Mouse (Mus musculus) myocyte (in vitro differentiated cells): ENCODE data around the gene Scamp1. TPM values are rescaled to one million over a fixed set of nuclear protein-coding genes. Genes with fewer than 3 reads are reported as not detected.

Experiments
- H3K27me3 ChIP-seq: one replicate; pipeline ENCODE4 v1.6.1; 2011; ENCODE audit not compliant: control insufficient read depth, insufficient read depth, insufficient read length
- H3K36me3 ChIP-seq: one replicate; pipeline ENCODE4 v1.6.1; 2011; ENCODE audit not compliant: control insufficient read depth, insufficient read depth
- H3K4me2 ChIP-seq: one replicate; pipeline ENCODE4 v1.6.1; 2011; ENCODE audit warnings: low read depth, control low read depth
- H3K4me3 ChIP-seq: one replicate; pipeline ENCODE4 v1.5.1; 2011; ENCODE audit warnings: mild to moderate bottlenecking, control low read depth, moderate library complexity
- H3K79me2 ChIP-seq: one replicate; pipeline ENCODE4 v1.6.1; 2011; ENCODE audit not compliant: control insufficient read depth, insufficient read depth
- H3ac ChIP-seq: one replicate; pipeline ENCODE4 v1.6.1; 2011; ENCODE audit not compliant: control insufficient read depth, insufficient read length
- CEBPB ChIP-seq: IDR thresholded peaks from 2 replicates; pipeline ENCODE4 v1.6.1; 2011; ENCODE audit warnings: mild to moderate bottlenecking, moderate library complexity; ENCODE audit not compliant: poor library complexity, insufficient read depth, severe bottlenecking
- E2F4 ChIP-seq: IDR thresholded peaks from one replicate; pipeline ENCODE4 v1.6.1; 2011; ENCODE audit warnings: mild to moderate bottlenecking, control low read depth, moderate library complexity; ENCODE audit not compliant: insufficient read depth
- MAX ChIP-seq: IDR thresholded peaks from one replicate; pipeline ENCODE4 v1.6.1; 2011; ENCODE audit warnings: low read depth, mild to moderate bottlenecking, control low read depth
- MYOD1 ChIP-seq, 3 experiments: IDR thresholded peaks; one replicate each; pipeline ENCODE4 v1.6.1; 2011; ENCODE audit warnings: control low read depth in 2 of 3, low read depth in 2 of 3, mild to moderate bottlenecking in 2 of 3, moderate library complexity in 1 of 3; ENCODE audit not compliant: insufficient read length in 2 of 3, control insufficient read depth in 1 of 3
- MYOG ChIP-seq, 3 experiments: IDR thresholded peaks; one replicate each; pipeline ENCODE4 v1.6.1; 2011; ENCODE audit warnings: control low read depth in 2 of 3, low read depth in 2 of 3, mild to moderate bottlenecking in 2 of 3; ENCODE audit not compliant: insufficient read length in 2 of 3, control insufficient read depth in 1 of 3, insufficient read depth in 1 of 3
- POLR2A ChIP-seq: IDR thresholded peaks from one replicate; pipeline ENCODE4 v1.6.1; 2011; ENCODE audit warnings: low read depth, mild to moderate bottlenecking, control low read depth, moderate library complexity; ENCODE audit not compliant: insufficient read length
- POLR2AphosphoS2 ChIP-seq: IDR thresholded peaks from one replicate; pipeline ENCODE4 v1.6.1; 2011; ENCODE audit warnings: low read depth, control low read depth; ENCODE audit not compliant: insufficient read length
- REST ChIP-seq: IDR thresholded peaks from one replicate; pipeline ENCODE4 v1.6.1; 2011; ENCODE audit warnings: mild to moderate bottlenecking, control low read depth, moderate library complexity; ENCODE audit not compliant: insufficient read depth, insufficient read length
- SRF ChIP-seq: IDR thresholded peaks from one replicate; pipeline ENCODE4 v1.6.1; 2011; ENCODE audit warnings: low read depth; ENCODE audit not compliant: control insufficient read depth, insufficient read length
- TCF12 ChIP-seq: IDR thresholded peaks from one replicate; pipeline ENCODE4 v1.6.1; 2011; ENCODE audit warnings: mild to moderate bottlenecking, control low read depth; ENCODE audit not compliant: poor library complexity, insufficient read depth, severe bottlenecking
- TCF3 ChIP-seq: IDR thresholded peaks from one replicate; pipeline ENCODE4 v1.6.1; 2011; ENCODE audit warnings: low read depth, control low read depth; ENCODE audit not compliant: insufficient read length
- USF1 ChIP-seq: IDR thresholded peaks from one replicate; pipeline ENCODE4 v1.6.1; 2011; ENCODE audit warnings: low read depth, mild to moderate bottlenecking, control low read depth, moderate library complexity
- polyA plus RNA-seq: library from polyadenylated mRNA; unstranded; fragments of >200 nt; fragmentation: generic; extraction: Trizol; gene quantifications from one replicate; pipeline ENCODE4 v1.2.1, GENCODE M21; 2012; ENCODE audit warnings: missing spikeins

Scamp1 gene
- polyA plus RNA-seq, 1 experiment = 9.1 TPM

DNA sequence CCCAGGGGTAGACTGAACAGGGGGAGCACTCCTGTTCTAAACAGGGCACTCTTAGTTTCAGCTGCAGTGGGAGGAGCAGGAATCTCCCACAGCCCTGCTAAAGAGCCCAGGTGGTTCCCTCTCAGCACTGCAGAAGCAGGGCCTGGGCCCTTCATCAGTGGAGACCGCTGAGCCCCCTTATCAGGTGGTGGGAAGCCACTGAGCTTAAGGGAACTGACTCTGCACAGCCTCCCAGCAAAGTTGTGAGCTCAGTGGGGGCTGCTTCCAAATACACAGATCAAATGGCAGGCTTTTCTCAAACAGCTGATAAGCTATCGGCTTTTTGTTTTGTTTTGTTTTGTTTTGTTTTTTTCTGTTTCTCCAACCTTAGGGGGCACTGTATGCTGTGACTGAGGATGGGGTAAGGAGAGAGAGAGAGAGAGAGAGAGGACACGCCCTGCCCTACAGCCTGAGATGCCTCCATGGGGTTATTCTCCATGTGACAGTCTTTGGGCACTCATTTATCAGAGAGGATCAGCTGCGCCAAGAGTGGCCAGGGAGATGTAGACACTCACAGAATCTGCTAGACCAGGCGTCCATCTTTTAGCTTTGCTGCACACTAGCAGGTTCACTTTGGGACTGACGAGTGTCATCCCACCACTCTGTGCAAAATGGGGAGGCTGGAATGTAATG, 110.1 kb downstream of the Scamp1 start:
- TF ChIP-seq TCF12 (no peak), TCF3 (no peak), MYOG (IDR thresholded peaks at IDR 0.05; ENCODE audit: control insufficient read depth in 1 of 3, insufficient read depth in 1 of 3, insufficient read length in 2 of 3, low read depth in 2 of 3) (no peak), E2F4 (no peak), CEBPB (no peak), USF1 (no peak), POLR2A (no peak), MAX (no peak), SRF (no peak), REST (no peak), POLR2AphosphoS2 (no peak)
- no peak overlapping the region for H3ac ChIP-seq
- no peak overlapping the region for H3K4me3 ChIP-seq
- peaks cover 44% of the 10 kb centered on the region for H3K79me2 ChIP-seq
- no peaks in the 10 kb centered on the region for H3K27me3 ChIP-seq
- H3K4me2 ChIP-seq = no peak overlapping the region
- peaks cover 19% of the 10 kb centered on the region for H3K36me3 ChIP-seq

DNA sequence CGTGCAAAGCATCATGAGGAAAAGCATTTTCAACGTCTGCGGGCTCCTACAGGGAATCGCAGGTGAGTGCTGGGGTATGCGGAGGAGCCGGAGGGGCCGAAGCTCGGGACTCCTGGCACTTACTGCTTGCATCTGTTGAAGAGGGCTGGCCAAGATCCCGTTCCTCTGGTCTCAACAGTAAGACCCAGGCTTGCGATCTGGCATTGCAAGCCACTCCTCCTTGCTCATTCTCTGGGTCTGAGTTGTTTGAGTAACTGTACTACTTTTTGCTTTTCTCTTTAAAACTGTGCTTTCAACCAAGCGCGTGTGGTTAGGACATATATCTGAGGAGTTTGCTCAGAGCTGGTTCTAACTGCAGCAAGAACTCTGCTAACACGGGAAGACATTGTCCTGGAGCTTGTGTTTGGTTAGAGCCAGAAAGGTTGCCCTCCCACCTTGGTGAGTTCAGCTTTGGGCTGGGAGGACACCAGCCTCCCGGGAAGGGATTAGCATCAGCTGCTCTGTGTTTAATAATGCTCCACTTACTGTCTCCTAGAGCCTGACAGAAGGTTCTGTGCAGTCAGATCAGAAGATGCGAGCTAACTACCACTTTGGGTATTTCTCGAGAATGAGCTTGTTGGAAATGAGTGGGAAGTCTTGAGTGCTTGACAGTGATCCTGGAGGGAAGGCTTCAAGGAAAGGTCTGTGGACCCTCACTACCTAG, 110.9 kb downstream of the Scamp1 start:
- Histone ChIP-seq H3K27me3 (no peaks in the 10 kb centered on the region), H3ac (no peak overlapping the region), H3K79me2 (peaks cover 43% of the 10 kb centered on the region), H3K36me3 (peaks cover 16% of the 10 kb centered on the region), H3K4me2 (no peak overlapping the region), H3K4me3 (no peak overlapping the region)
- no peak for TF ChIP-seq MYOG (IDR thresholded peaks at IDR 0.05; ENCODE audit: control insufficient read depth in 1 of 3, insufficient read depth in 1 of 3, insufficient read length in 2 of 3, low read depth in 2 of 3)
- TF ChIP-seq E2F4 = no peak
- TF ChIP-seq TCF12 = no peak
- TF ChIP-seq REST = no peak
- TF ChIP-seq CEBPB = no peak
- no peak for TF ChIP-seq SRF
- TF ChIP-seq POLR2A = no peak
- no peak for TF ChIP-seq USF1
- TF ChIP-seq TCF3 = no peak
- no peak for TF ChIP-seq MYOD1 (IDR thresholded peaks at IDR 0.05; ENCODE audit: control insufficient read depth in 1 of 3, insufficient read length in 2 of 3, low read depth in 2 of 3)
- TF ChIP-seq MAX = no peak
- TF ChIP-seq POLR2AphosphoS2 = no peak

DNA sequence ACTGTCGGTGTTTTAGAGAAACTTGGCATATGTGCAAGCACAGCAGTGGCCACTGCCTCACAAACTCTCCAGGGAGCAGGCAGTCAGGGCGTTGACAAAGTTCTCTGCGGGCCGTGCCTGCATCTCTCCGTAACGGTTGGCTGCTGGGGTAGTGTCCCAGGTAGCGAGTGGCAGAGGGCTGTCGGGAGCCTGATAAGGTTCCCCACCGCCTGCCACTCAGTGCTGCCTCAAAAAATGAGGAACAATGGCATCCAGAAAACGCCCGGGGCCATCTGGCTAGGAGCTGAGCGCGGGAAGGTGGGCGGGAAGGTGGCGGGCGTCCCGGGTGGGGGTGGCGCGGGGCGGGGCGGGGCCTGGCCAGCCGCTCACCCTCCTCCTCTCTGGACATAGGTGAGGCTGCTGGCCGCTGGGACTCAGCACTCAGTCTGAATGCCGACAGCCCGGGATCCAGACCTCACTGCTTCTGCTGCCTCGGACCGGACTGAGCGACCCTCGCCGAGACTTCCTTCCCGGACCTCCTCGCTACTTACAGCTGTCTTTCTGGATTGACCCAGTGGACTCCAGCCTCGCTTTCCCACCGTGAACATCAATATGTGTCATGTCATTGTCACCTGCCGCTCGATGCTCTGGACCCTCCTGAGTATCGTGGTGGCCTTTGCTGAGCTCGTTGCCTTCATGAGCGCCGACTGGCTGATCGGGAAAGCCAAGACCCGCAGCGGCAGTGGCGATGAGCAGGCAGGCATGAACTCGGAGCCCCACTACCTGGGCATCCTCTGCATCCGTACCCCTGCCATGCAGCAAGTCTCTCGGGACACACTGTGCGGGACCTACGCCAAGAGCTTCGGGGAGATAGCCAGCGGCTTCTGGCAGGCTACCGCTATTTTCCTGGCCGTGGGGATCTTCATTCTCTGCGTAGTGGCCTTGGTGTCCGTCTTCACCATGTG, 111.8 kb downstream of the Scamp1 start:
- TF ChIP-seq USF1 (no peak), POLR2AphosphoS2 (no peak), CEBPB (no peak), MAX (no peak), POLR2A (no peak), TCF12 (no peak), TCF3 (no peak), REST (no peak), MYOG (IDR thresholded peaks at IDR 0.05; ENCODE audit: control insufficient read depth in 1 of 3, insufficient read depth in 1 of 3, insufficient read length in 2 of 3, low read depth in 2 of 3) (no peak), E2F4 (no peak), SRF (no peak), MYOD1 (IDR thresholded peaks at IDR 0.05; ENCODE audit: control insufficient read depth in 1 of 3, insufficient read length in 2 of 3, low read depth in 2 of 3) (no peak)
- Histone ChIP-seq H3K36me3 (peaks cover 8% of the 10 kb centered on the region), H3K79me2 (peaks cover 35% of the 10 kb centered on the region), H3K27me3 (no peaks in the 10 kb centered on the region), H3ac (no peak overlapping the region), H3K4me3 (no peak overlapping the region), H3K4me2 (no peak overlapping the region)

DNA sequence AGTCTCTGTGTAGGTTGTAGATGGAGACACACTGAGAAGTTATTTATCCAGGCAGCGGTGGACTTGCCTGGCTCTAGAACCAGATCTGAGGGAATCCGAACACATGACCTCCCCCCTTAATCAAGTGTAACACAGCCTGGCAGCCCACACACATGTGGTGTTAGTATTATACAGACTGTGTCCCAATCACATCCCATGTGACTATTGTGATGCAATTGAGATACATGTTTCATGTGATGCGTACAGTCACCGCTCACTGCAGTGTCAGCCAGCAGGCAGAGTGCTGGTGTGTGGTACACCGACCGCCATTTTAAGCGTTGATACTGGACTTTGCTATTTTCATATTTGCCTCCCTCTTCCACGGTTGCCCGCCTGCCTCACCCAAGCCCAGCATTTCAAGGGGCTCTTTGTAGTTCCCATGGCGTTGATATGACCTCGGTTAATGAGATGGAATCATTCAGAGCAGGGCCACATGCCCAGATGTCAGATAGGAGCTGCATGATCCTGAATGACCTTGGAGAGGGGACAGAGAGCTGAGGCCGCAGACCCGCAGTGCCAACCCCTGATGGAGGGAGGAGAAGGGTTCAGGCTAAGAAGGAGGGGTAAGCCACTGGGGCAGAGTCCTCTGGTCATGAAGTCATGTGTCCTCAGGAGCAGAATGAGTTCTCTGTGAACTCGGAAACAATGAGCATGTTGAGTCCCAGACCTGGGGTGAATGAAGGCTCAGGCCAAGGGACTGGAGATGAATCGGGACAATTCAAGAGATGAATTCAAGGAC, 112.9 kb downstream of the Scamp1 start:
- no peak overlapping the region for H3ac ChIP-seq
- no peaks in the 10 kb centered on the region for H3K27me3 ChIP-seq
- TF ChIP-seq MYOD1 (IDR thresholded peaks at IDR 0.05; ENCODE audit: control insufficient read depth in 1 of 3, insufficient read length in 2 of 3, low read depth in 2 of 3) (no peak), TCF12 (no peak), E2F4 (no peak), TCF3 (no peak), CEBPB (no peak), SRF (no peak), POLR2AphosphoS2 (no peak), USF1 (no peak), POLR2A (no peak), REST (no peak), MYOG (IDR thresholded peaks at IDR 0.05; ENCODE audit: control insufficient read depth in 1 of 3, insufficient read depth in 1 of 3, insufficient read length in 2 of 3, low read depth in 2 of 3) (no peak), MAX (no peak)
- H3K4me2 ChIP-seq = no peak overlapping the region
- peaks cover 5% of the 10 kb centered on the region for H3K36me3 ChIP-seq
- peaks cover 37% of the 10 kb centered on the region for H3K79me2 ChIP-seq
- no peak overlapping the region for H3K4me3 ChIP-seq
